Mouse (Mus musculus): ENCODE measurements at regions not wholly inside any gene's neighbourhood (a gene's known extent, or its start where the extent isn't known, plus 50 kb on each side); places are given as distances from the start of the nearest gene placed in this dataset.
A peak's percentile ranks its signal among the peaks of the same experiment; 100 is the strongest.
"Not testable (repeated sequence)": the region's sequence is repeated elsewhere in the genome, so short reads cannot be mapped to it uniquely, and the experiment has no call there.

GRCm38 (mm10) chr4:22914886-22915285 is 426.7 kb upstream of the Pou3f2 start:
- no peaks in the 10 kb centered on the region for H3K27me3 ChIP-seq
- WGBS = 63% methylated on average over 5 of the region's 5 CpGs

GRCm38 (mm10) chr4:22892694-22893046 is 404.5 kb upstream of the Pou3f2 start:
- Histone ChIP-seq H3K4me2 (replicated peaks) (no peak overlapping the region), H3K9ac (no peak overlapping the region), H3K36me3 (no peaks in the 10 kb centered on the region), H3K9me3 (no peaks in the 10 kb centered on the region), H3K27me3 (no peaks in the 10 kb centered on the region), H3K4me3 (no peak overlapping the region), H3K27ac (no peak overlapping the region), H3K4me1 (no peaks in the 10 kb centered on the region)
- no peak for ATAC-seq (ENCODE audit: insufficient number of reproducible peaks, insufficient read depth, low FRiP score, low TSS enrichment)
- 82% methylated on average over 4 of the region's 4 CpGs for WGBS

More at GRCm38 (mm10) chr4:22914886-22915285, 426.7 kb upstream of the Pou3f2 start:
- Histone ChIP-seq H3K4me2 (replicated peaks) (no peak overlapping the region), H3K4me1 (no peaks in the 10 kb centered on the region), H3K9ac (no peak overlapping the region), H3K36me3 (no peaks in the 10 kb centered on the region), H3K9me3 (no peaks in the 10 kb centered on the region), H3K4me3 (no peak overlapping the region), H3K27ac (no peak overlapping the region)
- no peak for ATAC-seq (ENCODE audit: insufficient number of reproducible peaks, insufficient read depth, low FRiP score, low TSS enrichment)

DNA sequence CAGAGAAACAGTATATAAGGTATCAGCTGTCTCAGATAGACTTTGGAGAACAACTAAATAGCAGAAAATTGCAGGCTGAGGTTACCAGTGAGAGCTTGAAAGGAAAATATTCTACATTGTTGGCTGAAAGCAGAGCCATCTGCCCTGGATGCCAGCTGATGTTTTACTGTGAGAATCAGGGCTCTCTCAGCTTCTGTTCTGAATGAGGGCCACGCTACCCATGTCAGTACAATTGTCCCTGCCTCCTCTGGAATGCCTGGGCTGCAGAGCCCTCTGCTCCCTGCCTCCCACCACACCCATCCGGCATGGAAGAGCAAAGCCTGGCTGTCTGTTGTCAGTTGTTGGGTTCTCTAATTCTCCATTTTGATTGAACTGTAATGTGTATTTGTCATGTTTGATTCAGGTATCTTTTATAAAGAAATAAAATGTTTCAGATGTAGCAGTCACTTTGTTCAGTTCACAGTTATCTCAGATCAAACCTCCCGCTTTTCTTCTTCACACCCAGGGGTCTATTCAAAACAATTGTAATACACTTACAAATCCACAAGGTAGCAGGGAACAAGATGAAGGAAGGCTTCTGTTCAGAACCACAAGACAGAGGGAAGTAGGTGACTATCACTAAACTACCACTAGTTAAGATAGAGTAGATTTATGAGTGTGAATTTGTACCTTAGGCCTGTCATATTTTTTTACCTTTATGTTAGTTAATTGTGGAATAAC is 404.0 kb upstream of the Pou3f2 start:
- H3K9me3 ChIP-seq = no peaks in the 10 kb centered on the region
- H3K27ac ChIP-seq = no peak overlapping the region
- no peaks in the 10 kb centered on the region for H3K27me3 ChIP-seq
- no peaks in the 10 kb centered on the region for H3K36me3 ChIP-seq
- H3K9ac ChIP-seq = no peak overlapping the region
- H3K4me2 ChIP-seq (replicated peaks) = no peak overlapping the region
- H3K4me3 ChIP-seq = no peak overlapping the region
- WGBS = 55% methylated on average over 3 of the region's 3 CpGs
- no peaks in the 10 kb centered on the region for H3K4me1 ChIP-seq
- no peak for ATAC-seq (ENCODE audit: insufficient number of reproducible peaks, insufficient read depth, low FRiP score, low TSS enrichment)

DNA sequence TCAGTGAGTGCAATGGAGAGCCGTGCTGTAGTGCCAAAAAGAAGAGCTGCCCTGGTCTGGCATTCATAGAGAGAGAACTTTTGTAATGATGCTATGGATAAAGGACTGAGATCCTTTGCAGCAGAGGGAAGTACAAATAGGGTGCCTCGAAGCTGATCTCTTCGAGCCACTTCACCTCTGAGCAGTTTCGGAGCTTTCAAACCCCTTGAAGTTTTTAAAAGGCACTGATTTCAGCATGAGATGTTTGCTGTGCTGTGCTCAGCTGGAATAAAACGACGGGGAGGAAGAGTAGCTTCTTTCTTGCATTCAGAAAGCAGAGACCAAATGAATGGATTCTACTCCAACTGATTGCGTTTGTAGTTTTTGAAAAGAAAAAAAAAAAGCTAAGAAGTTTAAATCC is 392.5 kb upstream of the Pou3f2 start:
- no peak overlapping the region for H3K4me2 ChIP-seq (replicated peaks)
- no peaks in the 10 kb centered on the region for H3K27me3 ChIP-seq
- H3K4me3 ChIP-seq = no peak overlapping the region
- no peaks in the 10 kb centered on the region for H3K9me3 ChIP-seq
- no peak for ATAC-seq (ENCODE audit: insufficient number of reproducible peaks, insufficient read depth, low FRiP score, low TSS enrichment)
- H3K36me3 ChIP-seq = no peaks in the 10 kb centered on the region
- H3K9ac ChIP-seq = no peak overlapping the region
- H3K27ac ChIP-seq = no peak overlapping the region
- no peaks in the 10 kb centered on the region for H3K4me1 ChIP-seq
- WGBS = 47% methylated on average over 7 of the region's 7 CpGs

- 83% methylated on average over 3 of the region's 3 CpGs for WGBS
- Histone ChIP-seq H3K4me1 (no peaks in the 10 kb centered on the region), H3K4me2 (replicated peaks) (no peak overlapping the region), H3K36me3 (no peaks in the 10 kb centered on the region), H3K4me3 (no peak overlapping the region), H3K27ac (no peak overlapping the region), H3K9me3 (no peaks in the 10 kb centered on the region), H3K27me3 (no peaks in the 10 kb centered on the region), H3K9ac (no peak overlapping the region)
- ATAC-seq (ENCODE audit: insufficient number of reproducible peaks, insufficient read depth, low FRiP score, low TSS enrichment) = no peak
These were observed 387.2 kb upstream of the Pou3f2 start for GRCm38 (mm10) chr4:22875392-22875791.

- no peaks in the 10 kb centered on the region for H3K9me3 ChIP-seq
- no peak overlapping the region for H3K4me3 ChIP-seq
- no peaks in the 10 kb centered on the region for H3K36me3 ChIP-seq
- no peak for ATAC-seq (ENCODE audit: insufficient number of reproducible peaks, insufficient read depth, low FRiP score, low TSS enrichment)
- peak overlapping the region; percentile 32 for H3K4me2 ChIP-seq (replicated peaks)
- H3K9ac ChIP-seq = no peak overlapping the region
- no peaks in the 10 kb centered on the region for H3K27me3 ChIP-seq
- H3K27ac ChIP-seq = no peak overlapping the region
- 0 out of 2 replicates have a peak, but pooled peaks cover 6% of the 10 kb centered on the region for H3K4me1 ChIP-seq
- 56% methylated on average over 7 of the region's 7 CpGs for WGBS
These were observed 347.9 kb upstream of the Pou3f2 start for GRCm38 (mm10) chr4:22836124-22836445.

DNA sequence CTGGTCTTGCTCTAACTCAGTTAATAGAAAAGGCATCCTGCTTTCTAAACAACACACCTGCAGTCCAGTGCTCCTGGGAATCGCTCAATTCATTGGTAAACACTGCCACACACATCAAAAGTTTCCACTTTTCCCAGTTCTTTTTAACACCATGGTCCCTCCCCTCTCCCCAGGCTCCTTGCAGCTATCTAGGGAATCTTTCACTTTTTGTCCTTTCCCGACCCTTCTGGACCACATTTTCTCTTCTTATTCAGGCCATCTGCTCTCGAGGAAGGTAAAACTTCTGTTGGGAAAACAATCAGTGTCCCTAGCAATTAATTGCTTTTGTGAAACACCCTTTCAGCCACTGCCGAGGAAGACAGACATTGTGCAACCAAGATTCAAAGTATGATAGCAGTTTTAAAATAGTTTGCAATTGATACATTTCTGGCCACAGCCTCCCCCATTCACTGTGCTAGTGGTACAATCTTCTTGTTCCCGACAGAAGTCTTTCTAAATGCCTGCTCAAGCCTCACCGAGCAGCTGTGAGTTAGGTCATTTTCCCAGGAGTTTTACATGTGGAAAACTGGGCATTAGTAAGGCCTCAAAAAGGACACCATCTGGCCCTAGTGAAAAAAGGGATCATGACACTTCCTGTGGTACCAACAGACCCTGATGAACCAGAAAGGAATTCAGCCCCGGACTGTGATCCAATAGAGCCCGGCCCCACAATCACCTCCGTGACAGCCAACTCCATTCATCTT is 347.4 kb upstream of the Pou3f2 start:
- no peak overlapping the region for H3K9ac ChIP-seq
- WGBS = 5% methylated on average over 9 of the region's 9 CpGs
- no peaks in the 10 kb centered on the region for H3K36me3 ChIP-seq
- H3K4me2 ChIP-seq (replicated peaks) = peak overlapping the region; percentile 32
- no peak overlapping the region for H3K4me3 ChIP-seq
- H3K27ac ChIP-seq = no peak overlapping the region
- H3K9me3 ChIP-seq = no peaks in the 10 kb centered on the region
- H3K27me3 ChIP-seq = no peaks in the 10 kb centered on the region
- peak; percentile 69 for ATAC-seq (ENCODE audit: insufficient number of reproducible peaks, insufficient read depth, low FRiP score, low TSS enrichment)
- H3K4me1 ChIP-seq = 0 out of 2 replicates have a peak, but pooled peaks cover 6% of the 10 kb centered on the region

- Histone ChIP-seq H3K9ac (no peak overlapping the region), H3K27ac (no peak overlapping the region)
- no peak for ATAC-seq (ENCODE audit: insufficient number of reproducible peaks, insufficient read depth, low FRiP score, low TSS enrichment)
These were observed 345.8 kb upstream of the Pou3f2 start for GRCm38 (mm10) chr4:22833851-22834440.

GRCm38 (mm10) chr4:22803665-22804064 is 315.5 kb upstream of the Pou3f2 start:
- H3K9me3 ChIP-seq = no peaks in the 10 kb centered on the region
- no peak overlapping the region for H3K27ac ChIP-seq
- 24% methylated on average over 3 of the region's 3 CpGs for WGBS
- no peak overlapping the region for H3K4me2 ChIP-seq (replicated peaks)
- no peaks in the 10 kb centered on the region for H3K27me3 ChIP-seq
- no peak overlapping the region for H3K4me3 ChIP-seq
- no peaks in the 10 kb centered on the region for H3K36me3 ChIP-seq
- H3K9ac ChIP-seq = no peak overlapping the region
- H3K4me1 ChIP-seq = no peaks in the 10 kb centered on the region
- ATAC-seq (ENCODE audit: insufficient number of reproducible peaks, insufficient read depth, low FRiP score, low TSS enrichment) = 0 out of 2 replicates have a peak, but pooled peaks have one; percentile 35

More at GRCm38 (mm10) chr4:22833851-22834440, 345.8 kb upstream of the Pou3f2 start:
- WGBS = 73% methylated on average over 1 of the region's 1 CpGs
- H3K4me2 ChIP-seq (replicated peaks) = no peak overlapping the region
- no peak overlapping the region for H3K4me3 ChIP-seq
- no peaks in the 10 kb centered on the region for H3K27me3 ChIP-seq
- 0 out of 2 replicates have a peak, but pooled peaks cover 6% of the 10 kb centered on the region for H3K4me1 ChIP-seq
- no peaks in the 10 kb centered on the region for H3K36me3 ChIP-seq
- H3K9me3 ChIP-seq = no peaks in the 10 kb centered on the region

DNA sequence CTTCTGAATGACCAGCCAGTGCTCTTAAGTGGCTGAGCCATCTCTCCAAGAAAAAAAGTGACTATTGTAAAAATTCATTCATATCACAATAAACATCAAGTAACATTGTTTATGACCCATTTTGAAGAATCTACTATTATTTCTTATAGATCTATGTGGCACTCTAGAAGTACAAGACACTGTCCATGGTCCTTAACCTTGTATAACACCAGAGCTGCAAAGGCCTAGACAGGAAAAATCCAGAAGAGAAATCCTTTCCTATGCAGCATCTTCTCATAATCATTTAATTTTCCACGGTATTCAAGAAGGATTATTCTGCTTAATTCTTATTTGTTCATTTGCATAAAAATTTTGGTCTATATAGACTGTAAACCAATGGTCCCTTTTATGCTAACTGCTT is 304.7 kb upstream of the Pou3f2 start:
- H3K9ac ChIP-seq = no peak overlapping the region
- no peak overlapping the region for H3K4me3 ChIP-seq
- no peak overlapping the region for H3K4me2 ChIP-seq (replicated peaks)
- H3K9me3 ChIP-seq = no peaks in the 10 kb centered on the region
- ATAC-seq (ENCODE audit: insufficient number of reproducible peaks, insufficient read depth, low FRiP score, low TSS enrichment) = no peak
- 66% methylated on average over 1 of the region's 1 CpGs for WGBS
- no peak overlapping the region for H3K27ac ChIP-seq
- H3K36me3 ChIP-seq = no peaks in the 10 kb centered on the region
- no peaks in the 10 kb centered on the region for H3K27me3 ChIP-seq
- H3K4me1 ChIP-seq = no peaks in the 10 kb centered on the region

DNA sequence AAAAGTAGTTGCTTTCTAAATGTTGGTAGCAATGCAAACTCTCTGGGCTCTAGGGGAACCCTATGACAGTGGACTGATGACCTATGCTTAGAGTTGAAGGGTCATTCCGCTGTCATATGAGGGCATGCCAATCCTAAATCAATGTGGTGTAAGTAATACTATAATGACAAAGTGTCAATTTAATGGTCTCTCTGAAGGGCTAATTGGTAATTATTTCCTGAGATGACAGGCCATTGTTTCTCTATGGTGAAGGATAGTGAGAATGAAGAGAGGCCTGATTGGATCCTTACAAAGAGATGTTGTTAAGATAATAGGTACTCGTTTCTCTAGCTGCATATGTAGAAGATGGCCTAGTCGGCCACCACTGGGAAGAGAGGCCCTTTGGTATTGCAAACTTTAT is 299.7 kb upstream of the Pou3f2 start:
- ATAC-seq (ENCODE audit: insufficient number of reproducible peaks, insufficient read depth, low FRiP score, low TSS enrichment) = no peak
- Histone ChIP-seq H3K36me3 (no peaks in the 10 kb centered on the region), H3K4me3 (no peak overlapping the region), H3K27ac (no peak overlapping the region), H3K9ac (no peak overlapping the region), H3K4me1 (no peaks in the 10 kb centered on the region), H3K27me3 (no peaks in the 10 kb centered on the region), H3K9me3 (no peaks in the 10 kb centered on the region), H3K4me2 (replicated peaks) (no peak overlapping the region)
- 64% methylated on average over 3 of the region's 3 CpGs for WGBS

DNA sequence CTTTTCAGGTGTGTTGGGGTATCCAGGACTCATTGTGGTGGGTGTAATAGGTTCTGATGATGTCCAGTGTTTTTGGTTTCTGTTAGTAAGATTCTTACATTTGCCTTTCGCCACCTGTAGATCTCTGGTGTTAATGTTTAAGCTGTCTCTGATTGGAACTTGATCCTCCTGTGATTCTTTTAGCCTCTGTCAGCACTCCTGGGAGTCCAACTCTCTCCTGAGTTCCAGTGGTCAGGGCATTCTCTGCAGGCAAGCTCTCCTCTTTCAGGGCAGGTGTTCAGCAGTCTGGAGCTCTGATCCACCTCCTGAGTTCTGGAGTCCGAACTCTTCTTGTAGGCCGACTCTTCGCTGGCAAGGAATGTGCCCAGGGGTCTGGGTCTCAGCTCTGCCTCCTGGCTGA is 274.9 kb upstream of the Pou3f2 start:
- not testable (repeated sequence) for ATAC-seq (ENCODE audit: insufficient number of reproducible peaks, insufficient read depth, low FRiP score, low TSS enrichment); H3K4me2 ChIP-seq (replicated peaks); H3K36me3 ChIP-seq; H3K27ac ChIP-seq; H3K9me3 ChIP-seq; H3K4me1 ChIP-seq; H3K4me3 ChIP-seq; H3K9ac ChIP-seq; H3K27me3 ChIP-seq
- 93% methylated on average over 4 of the region's 4 CpGs for WGBS
